Mouse (Mus musculus): ENCODE measurements around the gene Abraxas2.
A peak's percentile ranks its signal among the peaks of the same experiment; 100 is the strongest.

The Abraxas2 gene

DNA sequence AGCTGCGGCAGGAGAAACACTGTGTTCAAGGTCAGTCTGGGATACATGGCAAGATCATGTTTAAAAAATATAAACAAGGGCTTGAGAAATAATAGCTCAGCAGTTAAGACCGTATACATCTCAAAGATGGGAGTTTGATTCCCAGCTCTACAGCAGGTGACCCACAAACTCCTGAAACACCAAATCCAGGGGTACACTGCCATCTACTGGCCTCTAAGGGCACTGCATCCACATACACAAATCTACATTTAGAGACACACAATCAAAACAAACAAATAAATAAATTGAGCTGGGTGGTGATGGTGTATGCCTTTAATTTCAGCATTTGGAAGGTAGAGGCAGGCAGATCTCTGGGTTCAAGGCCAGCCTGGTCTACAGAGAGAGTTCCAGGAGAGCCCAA is 39.2 kb downstream of the Abraxas2 start:
- no peak for DNase-seq (ENCODE audit: low spot score in 2 of 2)

DNA sequence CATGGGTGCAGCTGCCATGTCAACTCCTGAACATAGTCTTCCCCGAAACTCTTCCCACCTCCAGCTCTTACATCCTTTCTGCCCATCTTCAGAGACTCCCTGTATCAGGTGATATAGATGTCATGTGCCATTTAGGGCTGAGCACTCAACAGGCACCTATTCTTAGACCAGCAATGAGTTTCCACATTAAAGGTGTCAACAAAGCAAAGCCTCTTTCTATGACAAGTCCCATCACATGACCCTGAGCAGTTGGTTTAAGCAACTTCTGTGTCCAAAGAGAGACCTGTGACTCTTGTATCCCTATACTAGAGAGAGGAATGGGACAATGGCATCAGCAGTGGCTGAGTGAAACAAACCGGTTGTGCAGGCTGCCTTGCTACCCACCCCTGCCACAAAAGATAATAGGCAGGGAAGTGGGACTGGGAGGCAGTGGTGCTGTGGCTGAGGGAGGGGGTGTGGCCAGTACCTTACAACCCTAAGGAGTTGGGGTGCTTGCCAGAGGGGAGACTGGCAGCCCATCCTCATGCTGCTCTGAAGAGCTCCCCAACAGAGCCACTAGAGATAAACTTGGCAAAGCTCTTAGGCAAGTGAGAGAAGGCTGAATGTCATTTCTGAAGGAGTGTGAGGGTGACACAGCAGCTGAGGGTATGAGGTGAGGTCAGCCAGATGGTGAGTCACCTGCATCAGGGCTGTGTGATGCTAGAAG is 42.0 kb downstream of the Abraxas2 start:
- no peak for DNase-seq (ENCODE audit: low spot score in 2 of 2)

DNA sequence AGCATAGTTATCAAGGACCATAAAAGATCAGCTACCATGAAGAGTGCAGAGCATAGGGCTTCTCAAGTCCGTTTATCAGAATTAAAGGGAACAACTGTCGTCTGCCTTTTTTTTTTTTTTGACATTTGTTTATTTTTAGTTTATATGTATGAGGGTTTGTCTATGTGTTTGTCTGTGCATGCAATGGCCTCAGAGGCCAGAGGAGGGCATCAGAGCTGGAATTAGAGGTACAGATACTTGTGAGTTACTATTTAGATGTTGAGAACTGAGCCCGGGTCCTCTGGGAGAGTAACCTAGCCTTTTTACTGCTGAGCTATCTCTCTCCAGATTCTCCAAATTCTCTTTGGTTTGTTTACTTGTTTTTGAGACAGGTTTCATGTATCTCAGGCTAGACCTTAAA is 44.8 kb downstream of the Abraxas2 start:
- DNase-seq (ENCODE audit: low spot score in 2 of 2), result no peak

DNA sequence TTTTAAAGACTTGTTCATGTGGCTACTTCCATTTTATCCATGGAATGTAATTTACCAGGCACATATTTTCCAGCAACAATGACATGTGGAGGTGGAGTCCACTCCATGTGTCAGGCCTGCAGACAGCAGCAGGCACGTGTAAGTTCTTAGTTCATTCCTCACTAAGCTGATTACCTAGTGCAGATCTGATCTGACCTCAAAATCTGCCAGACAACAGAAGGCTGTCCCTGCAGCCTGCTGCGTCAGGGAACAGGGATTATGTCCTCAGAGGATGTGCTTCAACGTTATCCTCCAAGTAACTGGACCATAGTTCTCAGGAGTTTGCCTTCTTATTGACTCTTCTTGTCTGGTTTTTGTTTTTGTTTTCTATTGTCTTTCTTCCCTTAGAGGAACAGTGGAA is 62.9 kb downstream of the Abraxas2 start:
- DNase-seq (ENCODE audit: low spot score in 2 of 2), result no peak

DNA sequence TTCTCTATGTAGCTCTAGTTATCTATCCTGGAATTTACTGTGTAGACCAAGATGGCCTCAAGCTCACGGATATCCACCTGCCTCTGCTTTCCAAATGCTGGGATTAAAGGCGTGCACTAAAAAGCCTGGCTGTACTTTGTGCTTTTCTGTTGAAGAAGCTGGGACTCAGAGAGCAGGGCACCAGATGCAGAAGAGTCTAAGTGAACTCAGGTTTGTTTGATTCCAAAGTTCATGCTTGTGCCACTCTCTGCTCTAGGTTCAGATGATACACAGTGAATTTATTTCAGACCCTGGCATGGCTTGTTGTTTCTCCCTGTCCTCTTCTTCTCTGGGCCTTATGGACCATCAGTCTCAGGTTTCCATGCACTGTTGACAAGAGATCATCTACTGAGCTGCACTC is 66.2 kb downstream of the Abraxas2 start:
- no peak for DNase-seq (ENCODE audit: low spot score in 2 of 2)

DNA sequence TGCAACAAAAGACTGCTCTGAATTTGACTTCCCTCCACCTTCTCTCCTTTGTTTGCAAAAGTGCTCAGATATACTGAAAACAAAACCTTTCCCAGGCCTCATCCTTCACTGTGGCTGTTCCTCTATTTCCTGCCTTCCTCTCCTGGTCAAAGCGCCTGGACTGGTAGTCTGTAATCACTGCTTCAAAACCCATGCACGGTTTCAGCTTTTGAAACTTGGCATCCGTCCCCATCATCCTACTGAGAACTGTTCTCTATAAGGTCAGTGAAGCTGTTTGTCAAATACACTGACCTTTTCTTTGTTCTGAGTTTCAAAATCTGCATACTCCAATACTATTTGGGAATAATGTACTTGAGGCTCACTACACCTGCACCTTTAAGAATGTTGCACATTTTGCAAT is 68.2 kb downstream of the Abraxas2 start:
- no peak for DNase-seq (ENCODE audit: low spot score in 2 of 2)

DNA sequence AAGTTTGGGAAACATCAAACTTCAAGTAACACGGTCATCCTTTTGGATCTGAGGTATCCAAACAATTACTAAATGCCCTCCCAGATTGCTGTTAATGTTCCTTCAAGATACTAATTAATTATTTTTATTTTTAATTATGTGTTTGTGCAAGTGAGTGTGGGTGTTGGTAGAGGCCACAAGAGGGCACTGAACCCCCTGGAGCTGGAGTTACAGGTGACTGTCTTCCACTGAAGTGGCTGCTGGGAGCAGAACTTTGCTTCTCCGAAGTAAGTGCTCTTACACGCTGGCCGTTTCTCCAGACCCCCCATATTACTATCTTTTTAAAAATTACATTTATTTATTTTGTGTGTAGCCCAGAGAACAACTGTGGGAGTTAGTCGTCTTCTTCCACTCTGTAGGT is 71.0 kb downstream of the Abraxas2 start:
- no peak for DNase-seq (ENCODE audit: low spot score in 2 of 2)

DNA sequence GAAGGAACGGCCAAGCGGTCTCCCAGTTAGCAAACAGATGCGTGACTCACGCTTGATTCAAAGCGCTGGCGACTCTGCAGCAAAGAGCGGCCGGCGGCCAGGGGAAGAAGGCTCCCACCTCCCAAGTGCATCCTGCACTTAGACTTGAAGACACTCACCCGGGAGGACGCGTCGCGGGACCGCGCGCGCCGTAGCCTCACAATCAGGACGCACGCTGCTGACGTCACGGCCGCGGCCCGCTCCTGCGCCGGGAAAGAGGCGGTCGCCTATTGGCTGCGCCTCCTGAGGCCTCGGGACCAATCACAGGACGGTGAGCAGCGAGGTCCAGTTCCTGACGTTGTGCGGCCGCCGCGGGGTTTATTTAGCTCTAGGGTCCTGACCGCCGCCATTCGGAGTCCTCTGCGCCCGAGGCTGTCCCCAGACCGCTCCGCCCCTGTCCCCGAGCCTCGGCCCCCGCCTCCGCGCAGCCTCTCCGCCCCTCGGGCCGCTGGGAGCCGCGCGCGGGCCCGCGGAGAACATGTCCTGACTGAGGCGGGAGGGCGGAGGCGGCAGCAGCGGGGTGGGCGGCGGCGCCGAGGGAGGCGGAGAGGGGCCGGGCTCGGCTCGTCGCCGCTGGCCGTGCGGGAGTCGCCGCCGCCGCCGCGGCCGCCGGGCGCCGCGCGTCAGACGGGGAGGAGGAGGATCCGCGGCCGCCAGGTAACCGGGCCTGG is 72.0 kb downstream of the Abraxas2 start, which contains the start of gene Zranb1:
Gene Zranb1 (plus strand): TSS at position 293 of the 710 bp plus-strand sequence.
- DNase-seq (ENCODE audit: low spot score in 2 of 2), result peak; percentile 98 to 99

DNA sequence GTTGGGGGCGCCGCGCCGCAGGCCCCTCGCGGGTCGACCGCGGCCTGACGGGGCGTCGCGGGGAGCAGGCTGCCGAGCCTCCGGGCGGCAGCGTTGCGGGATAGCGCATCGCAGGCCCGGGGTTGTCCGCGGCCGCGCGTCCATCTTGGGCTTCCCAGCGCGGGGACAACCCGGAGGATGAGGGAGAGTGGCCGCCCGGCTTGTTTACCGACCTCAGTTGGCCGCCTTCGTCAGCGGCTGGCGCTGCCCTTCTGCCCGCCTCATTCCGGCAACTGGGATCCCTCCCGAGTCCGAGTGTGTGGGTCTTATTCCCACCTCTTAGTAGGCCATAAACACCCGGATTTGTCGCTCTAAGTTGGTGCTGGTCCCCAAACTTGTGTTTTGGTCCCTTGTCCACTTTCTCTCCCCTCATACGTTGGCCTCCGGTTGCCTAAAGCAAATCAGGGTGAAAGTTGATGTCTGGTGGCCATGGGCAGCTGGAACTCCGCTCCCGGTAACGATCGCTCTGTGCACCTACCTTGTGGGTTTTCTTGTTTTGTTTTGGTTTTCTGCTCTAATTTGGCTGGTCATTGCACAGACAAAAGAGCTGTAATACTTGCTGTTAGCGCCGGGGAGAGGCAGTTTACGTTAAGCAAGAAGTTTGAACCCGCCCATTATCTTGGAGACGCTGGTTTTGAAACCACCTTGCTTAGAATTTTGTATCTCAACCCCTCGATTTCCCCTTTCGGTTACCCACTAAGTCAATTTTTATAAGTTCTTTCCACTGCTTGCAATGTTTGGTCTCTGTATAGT is 72.7 kb downstream of the Abraxas2 start:
- peak; percentile 7 to 26 for DNase-seq (ENCODE audit: low spot score in 2 of 2)

DNA sequence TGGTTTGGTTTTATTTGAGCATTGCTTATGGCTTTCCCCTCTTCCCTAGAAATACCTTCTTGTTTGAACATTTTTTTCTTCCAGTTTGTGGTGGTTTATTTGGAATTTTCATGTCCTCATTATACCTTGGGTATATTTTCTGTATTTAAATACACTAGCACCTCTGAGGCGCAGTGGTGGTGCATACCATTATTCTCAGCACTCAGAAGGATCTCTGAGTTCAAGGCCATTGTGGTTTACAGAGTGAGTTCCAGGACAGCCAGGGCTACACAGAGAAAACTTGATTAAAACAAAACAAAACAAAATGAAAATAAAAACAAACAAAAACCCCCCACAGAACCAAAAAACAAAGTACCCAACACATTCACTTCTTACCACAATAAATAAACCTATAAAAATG is 74.3 kb downstream of the Abraxas2 start:
- DNase-seq (ENCODE audit: low spot score in 2 of 2), result no peak
